Mouse (Mus musculus) neural tube, embryonic 15.5 days (tissue): ENCODE results near the gene Ubr2. TPM values are rescaled to one million over a fixed set of nuclear protein-coding genes. Genes with fewer than 3 reads are reported as not detected.

ENCODE experiments used
- polyA plus RNA-seq: library from polyadenylated mRNA; unstranded; fragments of >200 nt; fragmentation: Nextera tagmentation; extraction: Ambion mirVana; gene quantifications from 2 replicates; pipeline ENCODE4 v1.2.1, GENCODE M21; 2015

Gene Ubr2
- polyA plus RNA-seq, 1 experiment from 2014 or later: 15.6 TPM

Other genes starting within 250 kb of the Ubr2 start
- 0.19 and 43.5 TPM in 2 replicates for gene Ptcra, start 246.8 kb downstream of the Ubr2 start, polyA plus RNA-seq
- gene 2310039H08Rik, start 237.9 kb downstream of the Ubr2 start, polyA plus RNA-seq: 53.8 and 56.8 TPM in 2 replicates
- gene Rpl7l1, start 227.9 kb downstream of the Ubr2 start, polyA plus RNA-seq: 77.2 and 88.4 TPM in 2 replicates
- 6.6 and 8.3 TPM in 2 replicates for gene Bicral, start 152.1 kb downstream of the Ubr2 start, polyA plus RNA-seq
- 55.9 and 62.5 TPM in 2 replicates for gene Tbcc, start 119.9 kb downstream of the Ubr2 start, polyA plus RNA-seq
- gene Prph2, start 100.1 kb downstream of the Ubr2 start, polyA plus RNA-seq: not detected in 2 replicates